Mouse (Mus musculus): ENCODE measurements around the gene Coa3. TPM values are rescaled to one million over a fixed set of nuclear protein-coding genes. Genes with fewer than 3 reads are reported as not detected.
A peak's percentile ranks its signal among the peaks of the same experiment; 100 is the strongest.

Gene Coa3
- total and polyA plus RNA-seq, 3 experiments, result 117 to 285 (median 177) TPM

GRCm38 (mm10) chr11:101316501-101316917 is 37.6 kb upstream of the Coa3 start (continued):
- TF ChIP-seq MXI1 (IDR thresholded peaks at IDR 0.05; ENCODE audit: low read depth, low read length) (peak; percentile 91), BHLHE40 (IDR thresholded peaks at IDR 0.05; ENCODE audit: low read depth, low read length) (peak; percentile 84)

DNA sequence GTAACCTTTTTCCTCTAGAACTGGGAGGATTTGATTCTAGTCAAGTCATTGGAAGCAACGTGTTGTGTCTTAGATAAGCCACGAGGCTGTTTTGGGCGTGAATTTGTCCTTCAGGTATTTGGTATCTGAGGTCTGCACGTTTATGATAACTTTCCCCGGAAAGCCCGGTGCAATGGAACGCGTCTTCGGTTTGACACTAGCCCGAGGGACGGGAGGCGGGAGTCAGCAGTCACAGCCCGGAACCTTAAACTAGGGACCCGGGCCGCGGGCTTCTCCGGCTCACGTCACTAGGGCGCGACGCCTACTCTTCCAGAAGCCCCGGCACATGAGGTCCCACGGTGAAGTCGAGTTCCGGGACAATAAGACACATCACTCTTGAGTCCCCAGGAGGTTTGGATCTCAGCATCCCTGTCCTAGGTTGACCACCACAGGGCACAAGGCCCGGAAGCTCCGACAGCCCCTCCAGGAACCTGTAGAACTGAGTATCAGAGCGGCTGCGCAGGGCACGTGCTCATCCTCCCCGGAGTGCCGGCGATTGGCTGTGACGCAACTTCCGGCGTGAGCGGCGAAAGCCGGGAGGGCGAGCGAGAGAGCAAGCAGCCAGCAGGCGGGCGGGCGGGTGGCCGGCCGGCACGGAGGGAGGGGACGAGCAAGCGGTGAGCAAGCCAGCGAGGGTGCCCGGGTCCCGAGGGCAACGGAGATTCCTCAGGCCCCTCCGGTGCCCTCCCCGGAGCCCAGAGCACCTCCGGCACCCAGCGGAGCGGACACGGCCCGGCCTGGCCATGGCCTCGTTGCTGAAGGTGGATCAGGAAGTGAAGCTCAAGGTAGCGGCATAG is 37.0 kb upstream of the Coa3 start, which contains the start of gene Psme3:
TSS of gene Psme3 (plus strand) at position 549 of the 836 bp plus-strand sequence.
- peak within 1 kb of the TSS; percentile 90 to 97 (median 94) for H3K4me3 ChIP-seq (replicated peaks in 1 of 3; ENCODE audit: low read depth in 2 of 3, low read length in 2 of 3, poor library complexity in 1 of 3)
- dilution Hi-C loops (cut with MboI; ENCODE audit: extremely low pct_ligation_motif_present, extremely low pct_unique_long_range_greater_than_20kb, low sequenced_read_pairs), result no loop called here
- peak within 1 kb of the TSS; percentile 75 for H3K27ac ChIP-seq (ENCODE audit: insufficient read depth, low read depth)
- no peaks in the 10 kb centered on the region for H3K27me3 ChIP-seq (replicated peaks)
- peak within 1 kb of the TSS; percentile 99 for H3K4me2 ChIP-seq (ENCODE audit: insufficient read depth, low read depth, poor library complexity, severe bottlenecking)
- peak within 1 kb of the TSS; percentile 93 for H3K9ac ChIP-seq (ENCODE audit: insufficient read depth, low read depth)
- peak; percentile 96 for DNase-seq (ENCODE audit: extremely low read depth)
- peaks cover 36% of the 10 kb centered on the region for H3K79me2 ChIP-seq (replicated peaks; ENCODE audit: control insufficient read depth, extremely low read depth, insufficient read depth, poor library complexity, severe bottlenecking)
- H3K36me3 ChIP-seq (replicated peaks in 1 of 2; ENCODE audit: control insufficient read depth in 1 of 2, insufficient read depth in 1 of 2, low read length in 1 of 2), result peaks cover 28 to 36% of the 10 kb centered on the region in 2 experiments
- in situ Hi-C loops (cut with MboI; ENCODE audit: low pct_ligation_motif_present, low pct_unique_long_range_greater_than_20kb, low sequenced_read_pairs), result no loop called here
- H3K9me3 ChIP-seq (replicated peaks; ENCODE audit: low read length), result no peaks in the 10 kb centered on the region
- peaks cover 6 to 28% of the 10 kb centered on the region in 2 experiments for H3K4me1 ChIP-seq (ENCODE audit: control insufficient read depth in 1 of 2, insufficient read depth in 2 of 2)
- TF ChIP-seq MAFK (IDR thresholded peaks at IDR 0.05; ENCODE audit: insufficient replicate concordance, low read length), result no peak
- no peak for TF ChIP-seq ZNF384 (IDR thresholded peaks at IDR 0.05; ENCODE audit: low read depth, low read length)
- no peak; the same call in 1 of the 2 replicates for TF ChIP-seq GABPA (IDR thresholded peaks at IDR 0.05; ENCODE audit: insufficient replicate concordance, low read depth, low read length)
- TF ChIP-seq PAX5 (IDR thresholded peaks at IDR 0.05; ENCODE audit: low read length), result no peak
- peak; percentile 78 for TF ChIP-seq MAZ (IDR thresholded peaks at IDR 0.05; ENCODE audit: low read depth, low read length)
- TF ChIP-seq BHLHE40 (IDR thresholded peaks at IDR 0.05; ENCODE audit: low read depth, low read length), result peak; percentile 99
- no peak for TF ChIP-seq JUND (conservative IDR thresholded peaks at IDR 0.05; ENCODE audit: low read depth, low read length)
- TF ChIP-seq RAD21 (IDR thresholded peaks at IDR 0.05; ENCODE audit: low read depth, low read length), result no peak
- TF ChIP-seq MYC (IDR thresholded peaks at IDR 0.05; ENCODE audit: low read depth, low read length), result peak; percentile 100
- peak; percentile 71; the same call in 1 of the 2 replicates for TF ChIP-seq NELFE (IDR thresholded peaks at IDR 0.05; ENCODE audit: low read depth, low read length)
- TF ChIP-seq SIN3A (IDR thresholded peaks at IDR 0.05; ENCODE audit: low read length), result peak; percentile 90; the same call in 1 of the 2 replicates
- peak; percentile 58; the same call in 1 of the 2 replicates for TF ChIP-seq KAT2A (IDR thresholded peaks at IDR 0.05; ENCODE audit: insufficient replicate concordance, low read length)
- TF ChIP-seq RCOR1 (conservative IDR thresholded peaks at IDR 0.05; ENCODE audit: low read depth, low read length), result 0 out of 2 replicates have a peak, but pooled peaks have one; percentile 67
- TF ChIP-seq MAX (IDR thresholded peaks at IDR 0.05; ENCODE audit: low read length), result peak; percentile 99
- TF ChIP-seq EP300 (IDR thresholded peaks at IDR 0.05; ENCODE audit: low read length), result no peak
- peak; percentile 86 for TF ChIP-seq ELF1 (IDR thresholded peaks at IDR 0.05; ENCODE audit: low read depth, low read length)
- peak; percentile 63 for TF ChIP-seq USF2 (conservative IDR thresholded peaks at IDR 0.05; ENCODE audit: low read depth, low read length)
- peak; percentile 55; the same call in 1 of the 2 replicates for TF ChIP-seq IRF4 (IDR thresholded peaks at IDR 0.05; ENCODE audit: low read depth, low read length)
- TF ChIP-seq CTCF (conservative IDR thresholded peaks at IDR 0.05 in 1 of 2, IDR thresholded peaks at IDR 0.05 in 1 of 2; ENCODE audit: low read depth in 2 of 2, low read length in 2 of 2), result no peak
- no peak; the same call in 1 of the 2 replicates for TF ChIP-seq JUN (IDR thresholded peaks at IDR 0.05; ENCODE audit: insufficient read depth, low read depth, low read length)
- TF ChIP-seq TBP (conservative IDR thresholded peaks at IDR 0.05; ENCODE audit: low read depth, low read length), result peak; percentile 68
- TF ChIP-seq ETS1 (conservative IDR thresholded peaks at IDR 0.05; ENCODE audit: low read depth, low read length), result peak; percentile 19; the same call in 1 of the 2 replicates
- no peak for TF ChIP-seq ZKSCAN1 (IDR thresholded peaks at IDR 0.05; ENCODE audit: borderline replicate concordance, low read depth, low read length)
- TF ChIP-seq POLR2A (IDR thresholded peaks at IDR 0.05; ENCODE audit: low read depth, low read length), result peak; percentile 92
- TF ChIP-seq CHD1 (IDR thresholded peaks at IDR 0.05; ENCODE audit: low read depth, low read length), result no peak
- TF ChIP-seq ZC3H11A (IDR thresholded peaks at IDR 0.05; ENCODE audit: low read depth, low read length), result no peak
- 0 out of 2 replicates have a peak, but pooled peaks have one; percentile 31 for TF ChIP-seq POLR2AphosphoS2 (IDR thresholded peaks at IDR 0.05; ENCODE audit: low read depth, low read length)
- TF ChIP-seq CHD2 (IDR thresholded peaks at IDR 0.05; ENCODE audit: low read length), result no peak
- peak; percentile 77 for TF ChIP-seq USF1 (IDR thresholded peaks at IDR 0.05; ENCODE audit: low read depth, low read length)
- TF ChIP-seq ZMIZ1 (IDR thresholded peaks at IDR 0.05; ENCODE audit: low read depth, low read length), result peak; percentile 92
- TF ChIP-seq UBTF (IDR thresholded peaks at IDR 0.05; ENCODE audit: low read depth, low read length), result peak; percentile 73
- peak; percentile 84 for TF ChIP-seq TCF12 (IDR thresholded peaks at IDR 0.05; ENCODE audit: low read depth, low read length)
- TF ChIP-seq SMC3 (IDR thresholded peaks at IDR 0.05; ENCODE audit: low read depth, low read length), result no peak
- TF ChIP-seq MXI1 (IDR thresholded peaks at IDR 0.05; ENCODE audit: low read depth, low read length), result peak; percentile 99
- TF ChIP-seq HCFC1 (IDR thresholded peaks at IDR 0.05; ENCODE audit: low read depth, low read length), result peak; percentile 86
